Mouse (Mus musculus) ES-Bruce4 (cell line): ENCODE measurements around the gene Arhgap31.

Source experiments
- CTCF ChIP-seq: IDR thresholded peaks from one replicate; pipeline ENCODE4 v1.8.1; 2011; ENCODE audit warnings: low read depth, low read length
- EP300 ChIP-seq: IDR thresholded peaks from 2 replicates; pipeline ENCODE4 v1.6.1; 2011; ENCODE audit warnings: low read depth, low read length; ENCODE audit not compliant: insufficient read depth
- POLR2A ChIP-seq: IDR thresholded peaks from one replicate; pipeline ENCODE4 v1.8.1; 2011; ENCODE audit warnings: low read length; ENCODE audit not compliant: insufficient read depth

DNA sequence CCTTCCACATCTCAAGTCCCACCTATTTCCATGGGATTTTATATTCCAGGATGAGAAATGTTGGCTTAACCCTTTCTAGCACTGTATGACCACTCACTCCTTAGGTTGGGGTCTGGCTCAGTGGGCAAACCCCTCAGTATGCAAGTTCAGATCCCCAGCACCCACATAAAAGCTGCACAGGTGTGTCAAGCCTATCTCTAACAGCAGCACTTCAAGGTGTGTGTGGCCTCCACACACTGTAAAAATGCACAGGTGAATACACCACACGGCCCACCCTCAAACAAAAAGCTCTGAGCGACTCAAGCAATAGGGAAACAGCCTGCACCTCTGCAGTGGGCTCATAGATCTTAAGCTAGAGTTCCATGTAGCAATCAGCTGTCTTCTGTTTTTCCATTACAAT, 117.0 kb downstream of the Arhgap31 start:
- TF ChIP-seq EP300 (no peak), CTCF (no peak), POLR2A (no peak)
